Mouse (Mus musculus) testis, adult 2 months (tissue): Measurements from ENCODE around the gene Naa11.

Source experiments
- CTCF ChIP-seq: fragments of 200-500 bp; IDR thresholded peaks from 2 replicates; pipeline ENCODE4 v1.5.1; 2012; ENCODE audit warnings: low read depth, mild to moderate bottlenecking, inconsistent platforms, low read length, moderate library complexity; ENCODE audit not compliant: control insufficient read depth, insufficient read depth, insufficient replicate concordance
- POLR2A ChIP-seq: fragments of 200-500 bp; IDR thresholded peaks from 2 replicates; pipeline ENCODE4 v1.6.1; 2012; ENCODE audit warnings: low read depth, mild to moderate bottlenecking, inconsistent platforms, low read length, moderate library complexity; ENCODE audit not compliant: control insufficient read depth

GRCm38 (mm10) chr5:97409234-97409704, 17.1 kb upstream of the Naa11 start:
- no peak for TF ChIP-seq CTCF
- no peak for TF ChIP-seq POLR2A
